Mouse (Mus musculus): ENCODE data around the gene Atg13.

The Atg13 gene

DNA sequence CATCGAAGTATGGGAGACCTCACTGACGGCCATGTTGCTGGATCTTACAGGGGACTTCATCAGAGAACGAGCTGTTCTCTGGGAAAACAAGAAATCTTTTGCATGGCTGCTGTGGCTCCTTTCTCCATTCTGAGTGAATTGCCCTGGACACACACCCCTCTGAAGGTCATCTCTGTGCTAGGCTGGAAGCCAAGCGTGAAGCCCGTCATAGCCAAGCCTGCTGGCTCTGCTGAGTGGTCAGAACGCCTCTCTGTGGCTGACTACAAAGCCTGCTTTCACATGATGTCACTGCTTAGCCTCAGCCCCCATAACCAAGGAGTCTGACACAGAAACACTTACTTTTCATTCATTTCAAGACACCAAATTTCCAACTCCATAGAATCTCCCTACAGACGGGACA lies 20.9 kb downstream of the Atg13 start:
- DNase-seq = no peak

DNA sequence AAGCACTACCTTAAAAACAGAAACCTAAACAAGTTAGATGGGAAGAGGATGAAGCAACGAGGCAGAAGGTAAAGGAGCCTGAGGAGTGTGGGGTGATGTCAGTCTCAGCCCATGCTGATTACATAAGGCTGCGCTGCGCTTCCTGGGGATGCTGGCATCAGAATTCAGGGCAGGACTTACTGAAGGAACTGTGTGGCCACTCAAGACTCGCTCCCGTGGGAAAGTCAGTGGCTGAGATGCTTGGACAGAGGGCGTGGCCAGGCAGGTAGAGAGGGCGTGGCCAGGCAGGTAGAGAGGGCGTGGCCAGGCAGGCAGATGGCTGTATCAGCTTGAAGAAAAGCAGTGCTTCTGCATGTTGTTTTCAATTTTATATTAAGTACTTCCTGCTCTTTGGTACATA lies 26.5 kb downstream of the Atg13 start:
- DNase-seq = no peak

DNA sequence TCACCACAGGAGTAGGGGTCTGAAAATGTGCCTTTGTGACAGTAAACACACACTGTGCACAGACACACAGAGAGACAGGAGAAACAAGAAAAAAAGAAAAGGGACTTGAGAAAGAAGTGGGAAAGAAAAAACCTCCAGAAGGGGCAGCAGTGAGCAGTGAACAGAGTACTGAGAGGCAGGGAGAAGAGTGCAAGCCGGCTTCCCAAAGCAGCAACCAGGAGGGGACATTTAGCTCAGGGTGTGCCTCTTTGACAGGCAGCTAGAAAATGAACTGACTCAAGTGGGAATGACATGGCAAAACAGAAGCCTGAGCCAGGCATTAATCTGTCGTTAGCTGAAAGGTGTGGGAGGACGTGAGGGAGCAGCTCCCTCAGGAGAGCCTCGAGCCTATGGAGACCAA lies 27.5 kb downstream of the Atg13 start:
- DNase-seq = peak; percentile 59

DNA sequence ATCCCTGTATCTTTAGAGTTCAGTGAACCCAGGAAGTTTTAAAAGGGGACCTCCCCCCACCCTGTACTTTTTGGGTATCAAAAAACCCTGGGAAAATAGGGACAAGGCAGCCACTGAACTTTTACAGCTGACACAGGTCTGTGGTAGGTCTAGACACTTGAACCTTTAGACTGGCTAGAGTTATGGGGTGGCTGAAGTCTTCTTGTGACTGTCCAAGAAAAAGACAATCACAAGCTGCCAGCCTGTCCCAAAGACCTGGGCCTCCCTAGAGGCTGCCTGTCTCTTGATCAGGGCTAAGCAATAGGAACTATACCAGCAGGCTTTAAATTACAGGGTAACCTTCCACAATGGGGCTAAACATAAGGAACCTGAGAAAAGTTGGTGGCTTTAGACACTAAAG lies 33.4 kb downstream of the Atg13 start:
- no peak for DNase-seq

DNA sequence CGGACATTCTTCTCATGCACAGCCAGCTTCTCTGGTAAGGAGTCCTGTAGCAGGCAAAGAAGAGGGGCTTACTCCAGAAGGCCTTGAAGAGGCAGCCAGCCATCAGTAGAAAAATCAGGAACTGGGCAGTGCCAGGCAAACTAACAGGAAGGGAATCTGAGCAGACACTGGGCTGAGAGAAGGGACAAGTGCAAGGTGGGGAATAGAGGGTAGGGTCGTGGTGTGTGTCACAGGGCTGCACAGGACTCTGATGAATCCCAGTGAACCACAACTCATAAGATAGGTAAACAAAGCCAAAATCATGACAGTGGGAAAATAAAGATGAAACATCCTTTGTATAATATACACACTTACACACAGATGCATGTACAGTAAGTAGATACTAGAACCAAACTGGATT lies 34.0 kb downstream of the Atg13 start:
- no peak for DNase-seq

DNA sequence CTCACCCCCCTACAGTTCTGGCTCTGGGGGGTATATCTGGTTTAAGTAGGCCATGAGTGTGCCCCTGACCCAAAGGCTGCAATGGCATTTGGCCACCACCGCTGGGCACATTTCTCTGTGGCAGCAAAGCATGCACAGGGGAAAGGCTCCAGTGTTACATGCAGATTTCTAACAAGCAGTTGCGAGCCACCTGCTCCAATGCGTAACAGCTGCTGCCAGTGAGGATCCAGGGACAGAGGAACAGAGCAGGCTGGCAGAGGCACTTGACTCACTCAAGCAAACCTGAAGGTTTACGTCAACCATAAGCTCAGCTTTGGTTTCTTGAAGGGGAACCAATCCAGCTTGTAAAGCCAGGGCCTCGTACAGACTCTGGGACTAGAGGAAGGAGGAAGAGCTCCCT lies 35.5 kb downstream of the Atg13 start:
- no peak for DNase-seq

DNA sequence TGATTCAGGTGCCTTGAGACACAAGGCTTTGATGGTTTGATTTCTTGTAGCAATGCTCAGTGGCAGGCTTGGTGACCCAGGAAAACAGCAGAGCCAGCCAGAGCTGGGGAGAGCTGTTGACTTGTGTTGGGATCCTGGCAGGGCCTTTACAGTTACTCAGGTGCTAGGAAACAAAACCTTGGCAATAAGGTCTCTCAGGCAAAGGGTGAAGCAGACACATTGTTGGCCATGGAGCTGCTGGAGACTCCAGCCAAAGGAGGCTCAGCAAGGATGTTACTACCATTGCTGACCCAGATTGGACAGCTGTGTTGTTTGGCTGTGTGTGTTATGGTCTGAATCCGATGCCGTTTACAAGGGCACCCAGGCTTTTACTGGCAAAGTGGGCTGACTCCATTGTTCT lies 36.8 kb downstream of the Atg13 start:
- no peak for DNase-seq

DNA sequence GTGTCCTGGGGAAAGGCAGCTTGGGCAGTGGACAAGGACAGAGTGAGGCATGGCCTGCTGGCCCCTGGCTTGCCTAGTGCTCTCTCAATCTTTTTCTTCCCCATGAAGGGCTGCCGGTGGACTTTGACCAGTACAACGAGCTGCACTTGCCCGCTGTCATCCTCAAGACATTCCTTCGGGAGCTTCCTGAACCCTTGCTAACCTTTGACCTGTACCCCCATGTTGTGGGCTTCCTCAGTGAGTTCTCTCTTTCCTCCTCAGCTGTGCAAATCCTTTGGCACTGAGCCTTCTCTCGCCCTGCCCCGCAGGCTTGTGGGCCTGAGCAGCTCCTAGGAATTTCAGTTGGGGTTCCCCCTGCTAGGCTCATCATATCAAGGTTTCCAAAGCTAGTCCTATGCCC lies 40.3 kb downstream of the Atg13 start:
- DNase-seq = no peak

DNA sequence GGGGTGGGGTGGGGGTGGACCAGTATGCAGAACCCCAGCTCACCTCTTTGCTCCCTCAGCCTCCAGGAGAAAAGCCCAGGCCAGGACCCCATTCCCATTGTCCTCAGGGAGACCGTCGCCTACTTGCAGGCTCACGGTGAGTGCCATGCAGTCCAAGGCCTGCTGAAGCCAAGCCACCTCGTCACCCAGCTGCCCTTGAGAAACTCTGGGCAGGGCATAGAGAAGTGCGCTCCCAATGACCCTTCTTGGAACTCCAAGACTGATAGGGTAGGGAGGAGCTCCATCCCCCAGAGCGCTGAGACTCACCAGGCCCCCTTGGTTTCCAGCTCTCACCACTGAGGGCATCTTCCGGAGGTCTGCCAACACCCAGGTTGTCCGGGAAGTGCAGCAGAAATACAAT lies 41.0 kb downstream of the Atg13 start:
- DNase-seq = no peak

DNA sequence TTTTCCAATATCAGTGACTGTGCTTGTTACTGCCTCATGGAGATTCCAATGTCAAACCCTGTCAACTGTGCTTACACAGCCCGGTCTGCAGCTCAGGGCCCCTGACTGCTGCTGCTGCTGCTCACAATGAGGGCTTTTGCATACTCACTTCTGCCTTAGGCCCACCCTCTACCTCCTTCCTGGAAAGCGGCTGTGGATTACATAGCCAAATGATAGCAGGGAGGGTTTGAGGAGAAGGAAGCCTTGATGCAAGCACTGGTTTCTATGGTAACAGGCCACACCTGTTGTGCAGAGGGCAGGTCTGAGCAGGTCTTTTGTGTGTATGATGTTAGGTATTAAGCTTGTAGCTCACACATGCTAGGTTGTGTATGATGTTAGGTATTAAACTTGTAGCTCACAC lies 42.6 kb downstream of the Atg13 start:
- DNase-seq = no peak

DNA sequence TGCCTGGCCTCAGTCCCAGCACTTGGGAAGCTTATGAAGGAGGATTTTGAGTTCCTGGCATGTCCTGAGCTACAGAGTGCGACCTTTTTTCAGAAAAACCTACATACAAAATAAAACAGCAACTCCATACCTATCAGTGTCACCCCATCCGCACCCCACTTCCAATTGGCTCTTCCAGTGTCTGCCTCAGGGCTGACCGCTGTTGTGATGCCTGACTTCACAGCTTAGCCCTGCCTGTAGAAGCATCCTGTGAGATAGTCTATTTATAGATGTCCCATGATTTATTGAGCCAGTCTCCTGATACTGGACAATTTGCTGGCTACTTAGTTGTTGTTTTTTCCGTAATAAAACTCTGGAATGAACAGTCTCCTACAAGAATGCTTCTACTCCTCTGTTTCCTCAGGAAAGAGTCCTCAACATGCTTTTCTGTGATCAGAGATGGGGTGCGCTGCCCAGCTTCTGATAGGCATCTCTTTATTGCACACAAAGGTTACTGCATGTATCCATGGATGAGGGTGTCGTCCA lies 43.9 kb downstream of the Atg13 start:
- DNase-seq = no peak

DNA sequence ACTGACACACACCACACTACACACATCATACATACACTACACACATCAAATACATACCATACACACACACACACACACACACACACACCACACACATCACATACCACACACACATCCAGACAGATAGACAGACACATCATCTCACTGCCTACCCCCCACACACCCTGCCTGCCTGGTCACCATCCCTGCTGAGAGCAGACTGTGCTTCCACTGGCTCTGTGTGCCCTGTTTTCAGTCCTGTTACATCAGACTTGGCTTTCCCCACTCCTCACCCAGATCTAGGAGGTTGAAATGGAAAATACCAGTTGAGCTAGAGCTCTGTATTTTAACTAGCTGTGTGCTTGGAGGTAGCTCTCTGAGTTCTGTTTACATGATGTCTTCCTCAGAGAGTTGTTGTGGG lies 45.6 kb downstream of the Atg13 start:
- DNase-seq = no peak

DNA sequence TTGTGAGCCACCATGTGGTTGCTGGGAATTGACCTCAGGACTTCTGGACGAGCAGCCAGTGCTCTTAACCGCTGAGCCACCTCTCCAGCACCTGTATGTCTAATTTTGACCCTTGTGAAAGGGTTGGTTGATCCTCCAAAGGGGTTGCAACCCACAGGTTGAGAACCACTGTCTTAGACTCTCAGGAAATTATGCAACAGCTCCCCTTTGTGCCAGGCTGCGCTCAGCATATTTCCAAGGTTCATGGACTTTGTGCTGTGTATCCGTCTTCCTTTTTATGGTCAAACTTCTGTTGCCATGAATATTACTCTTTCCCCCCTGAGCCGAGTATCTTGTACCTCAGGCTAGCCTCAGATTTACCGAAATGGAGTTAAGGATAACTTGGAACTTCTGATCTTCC lies 49.4 kb downstream of the Atg13 start:
- DNase-seq = no peak

DNA sequence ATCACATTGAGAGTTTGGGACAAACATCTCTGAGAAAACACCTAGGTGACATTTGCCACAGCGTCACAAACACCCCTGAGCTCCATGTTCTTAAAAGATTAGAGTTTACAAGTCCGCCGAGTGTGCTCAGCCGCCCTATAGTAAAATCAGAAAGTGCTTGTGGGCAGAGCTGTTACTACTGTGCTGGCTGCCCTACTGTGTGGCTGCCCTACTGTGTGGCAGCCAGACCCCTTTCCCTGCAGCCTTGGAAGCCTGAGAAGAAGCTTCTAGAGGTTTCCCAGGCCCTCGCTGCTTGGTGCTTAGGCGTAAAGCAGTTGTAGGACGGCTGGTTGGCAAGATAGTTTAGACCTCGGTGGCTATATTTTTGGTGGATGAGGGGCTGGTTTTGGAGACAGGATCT lies 50.7 kb downstream of the Atg13 start:
- no peak for DNase-seq

DNA sequence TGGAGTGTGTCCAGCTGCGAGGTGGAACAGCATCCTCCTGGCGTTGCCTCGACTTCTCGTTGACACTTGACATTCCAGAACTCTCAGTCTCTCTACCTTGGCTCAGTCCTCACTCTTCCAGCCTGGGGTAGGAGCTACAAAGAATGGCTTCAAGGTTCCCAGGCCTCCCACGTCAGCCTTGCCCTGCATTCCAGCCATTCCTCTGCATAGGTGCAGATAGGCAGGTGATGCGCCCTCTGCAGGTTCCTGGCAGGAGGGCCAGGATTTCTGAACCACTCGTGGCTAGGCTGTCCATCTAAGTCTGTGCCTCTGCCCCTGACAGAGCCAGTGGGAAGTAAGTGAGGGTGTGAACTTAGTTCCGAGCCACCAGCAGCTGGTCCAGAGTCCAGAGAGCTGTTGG lies 53.6 kb downstream of the Atg13 start:
- DNase-seq = peak; percentile 41

DNA sequence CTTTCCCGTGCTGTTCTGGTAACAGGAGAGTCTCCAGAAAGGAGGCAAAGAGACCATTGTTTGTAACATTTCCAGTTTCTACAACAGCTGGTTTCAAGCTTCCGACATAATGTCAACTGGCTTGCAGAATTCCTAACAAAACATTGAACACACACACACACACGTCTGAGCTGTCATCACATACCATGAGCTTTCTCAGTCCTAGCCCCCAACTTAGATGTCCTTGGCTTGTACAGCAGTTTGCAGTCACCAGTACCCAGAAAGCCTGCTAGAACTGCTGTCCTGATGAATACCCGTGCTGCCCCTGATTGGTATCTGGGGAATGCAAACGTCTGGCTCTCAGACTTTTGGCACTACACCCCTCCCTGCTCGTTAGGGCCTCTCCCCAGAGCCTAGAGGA lies 54.5 kb downstream of the Atg13 start:
- no peak for DNase-seq

DNA sequence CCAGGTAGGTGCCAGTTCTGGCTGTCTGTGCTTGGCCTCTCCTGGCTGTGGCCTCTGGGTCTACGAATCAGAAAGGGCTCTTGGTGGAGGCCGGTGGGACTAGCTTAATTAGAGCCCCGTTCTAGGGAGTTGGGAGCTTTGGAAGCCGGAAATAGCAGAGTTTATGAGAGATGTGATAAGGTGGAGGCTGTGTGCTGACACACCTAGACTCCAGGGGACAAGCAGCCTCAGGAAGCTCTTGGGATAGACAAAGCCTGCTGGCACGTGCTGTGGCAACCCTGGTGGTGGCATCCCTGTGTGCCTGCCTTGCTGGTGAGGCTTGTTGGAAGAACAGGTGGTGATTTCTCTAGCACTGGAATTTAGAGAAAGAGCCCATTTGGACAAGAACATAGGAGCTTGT lies 55.0 kb downstream of the Atg13 start:
- no peak for DNase-seq

DNA sequence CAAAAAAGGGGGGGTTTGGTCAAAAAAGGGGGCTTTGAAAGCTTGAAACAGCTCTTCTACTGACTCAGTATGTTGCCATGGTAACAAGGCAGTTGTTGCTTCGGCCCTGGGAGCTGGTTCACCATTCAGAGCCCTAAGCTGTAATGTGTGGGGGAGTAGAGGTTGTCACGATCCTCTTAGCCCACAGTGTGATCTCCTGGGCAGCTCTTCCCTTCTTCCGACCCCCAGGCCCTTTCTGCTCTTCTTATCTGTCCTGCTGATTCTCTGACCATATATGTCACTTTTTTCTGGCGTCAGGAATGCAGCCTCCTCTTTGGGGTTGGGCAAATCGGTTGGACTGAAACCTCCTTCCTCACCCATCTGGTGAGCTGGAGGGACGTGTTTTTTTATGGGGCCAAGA lies 57.5 kb downstream of the Atg13 start:
- DNase-seq = no peak

DNA sequence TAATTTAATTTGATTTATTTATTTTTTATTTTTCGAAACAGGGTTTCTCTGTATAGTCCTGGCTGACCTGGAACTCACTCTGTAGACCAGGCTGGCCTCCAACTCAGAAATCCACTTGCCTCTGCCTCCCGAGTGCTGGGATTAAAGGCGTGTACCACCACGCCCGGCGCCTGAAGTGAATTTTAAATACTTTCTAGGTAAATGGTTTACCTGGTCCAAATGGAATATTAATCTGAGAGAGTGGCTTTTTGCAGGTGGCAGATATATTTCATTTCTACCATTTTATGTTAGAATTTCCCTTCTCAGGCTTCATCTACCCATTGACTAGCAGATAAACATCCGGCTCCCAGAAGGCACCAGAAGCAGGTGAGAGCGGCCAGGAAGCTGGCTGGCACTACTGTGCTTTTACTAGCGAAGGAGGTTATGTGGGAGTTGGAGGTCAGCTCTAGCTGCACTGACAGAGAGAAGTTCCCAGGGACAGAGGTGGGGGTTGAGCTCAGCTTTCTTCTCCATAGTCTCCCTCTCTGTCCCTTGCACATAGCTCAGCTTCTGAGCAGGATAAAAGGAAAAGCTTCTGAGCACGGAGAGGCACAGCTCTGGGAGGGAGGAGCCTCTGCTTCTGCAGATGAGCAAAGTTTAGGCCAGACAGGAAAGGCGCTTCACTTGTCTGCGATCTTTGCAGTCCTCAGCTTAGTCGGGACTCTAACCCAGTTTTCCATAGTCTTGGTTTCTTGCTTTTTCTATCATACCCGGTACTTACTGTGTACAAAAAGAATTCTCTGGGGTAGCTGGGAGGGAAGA lies 58.7 kb downstream of the Atg13 start:
- no peak for DNase-seq

DNA sequence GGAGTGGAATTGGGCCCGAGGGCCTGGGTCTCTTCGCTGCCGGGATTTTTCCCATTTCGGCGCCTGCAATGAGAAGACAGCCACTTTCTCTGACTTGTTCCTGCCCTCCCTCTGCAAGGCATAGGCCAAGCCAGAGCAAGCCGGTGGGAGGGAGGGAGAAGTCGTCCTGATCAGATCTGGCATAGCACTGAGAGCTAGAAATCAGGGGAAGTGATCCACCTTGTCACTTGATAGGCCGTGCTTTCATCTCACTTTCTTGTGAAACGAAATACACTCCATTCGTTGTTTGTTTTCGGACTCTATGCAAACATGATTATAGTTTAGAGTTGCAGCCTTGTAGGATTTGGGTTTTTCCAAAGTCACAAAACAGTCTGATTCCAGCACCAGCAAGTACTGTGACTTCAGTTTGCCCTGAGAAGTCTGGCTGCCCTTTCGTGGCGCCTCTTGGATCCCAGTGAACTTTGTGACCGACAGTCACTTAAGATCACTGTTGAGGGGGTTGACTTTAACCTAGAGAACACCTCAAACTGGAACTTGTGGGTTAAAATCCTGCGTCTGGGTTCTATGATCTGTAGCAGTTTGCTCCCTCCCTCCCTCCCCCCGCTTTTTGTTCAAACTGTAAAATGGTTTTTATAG lies 59.9 kb downstream of the Atg13 start:
- no peak for DNase-seq

DNA sequence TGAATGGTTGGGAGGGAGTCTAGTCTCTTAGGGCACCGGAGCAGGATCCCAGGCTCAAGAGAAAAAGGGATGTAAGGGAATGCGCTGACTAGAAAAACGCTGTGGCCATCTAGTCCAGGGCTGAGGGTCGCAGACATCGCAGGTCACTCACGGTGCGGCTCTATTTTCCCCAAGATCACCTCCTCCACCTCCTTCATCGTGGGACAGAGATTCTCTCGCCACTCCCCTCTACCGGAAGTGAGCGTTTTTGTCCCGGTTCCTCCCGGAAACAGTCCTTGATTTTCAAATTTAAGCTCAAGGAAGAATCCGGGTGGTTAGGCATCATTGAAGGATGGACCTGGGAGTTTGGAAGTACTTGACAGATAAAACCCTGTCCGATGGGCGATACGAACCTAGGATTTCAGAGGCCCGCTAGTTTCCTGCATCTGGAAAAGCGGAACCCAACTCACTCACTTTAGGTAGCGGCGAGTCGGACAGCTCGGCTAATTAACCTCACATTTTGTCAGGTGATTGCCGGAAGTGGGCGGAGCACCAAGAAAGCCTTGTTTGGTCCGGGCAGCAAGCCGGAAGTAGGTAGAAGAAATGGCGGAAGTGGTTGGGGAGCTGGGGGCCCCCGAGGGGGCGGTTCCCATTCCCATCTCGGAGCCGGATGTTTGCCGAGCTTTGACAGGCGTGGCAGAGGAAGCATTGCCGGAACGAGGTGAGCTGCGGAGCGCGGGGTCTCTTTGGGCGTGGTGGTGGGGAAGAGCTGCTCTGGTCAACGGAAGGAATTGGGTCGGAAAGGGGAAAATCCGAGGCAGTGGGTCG lies 60.6 kb downstream of the Atg13 start, which contains the start of the genes Zfp408 and Arhgap1:
Gene Zfp408, minus strand, starts transcription at position 239 of the 807 bp plus-strand sequence.
Gene Arhgap1, plus strand, starts transcription at position 308 of the 807 bp plus-strand sequence.
- peak; percentile 96 for DNase-seq

DNA sequence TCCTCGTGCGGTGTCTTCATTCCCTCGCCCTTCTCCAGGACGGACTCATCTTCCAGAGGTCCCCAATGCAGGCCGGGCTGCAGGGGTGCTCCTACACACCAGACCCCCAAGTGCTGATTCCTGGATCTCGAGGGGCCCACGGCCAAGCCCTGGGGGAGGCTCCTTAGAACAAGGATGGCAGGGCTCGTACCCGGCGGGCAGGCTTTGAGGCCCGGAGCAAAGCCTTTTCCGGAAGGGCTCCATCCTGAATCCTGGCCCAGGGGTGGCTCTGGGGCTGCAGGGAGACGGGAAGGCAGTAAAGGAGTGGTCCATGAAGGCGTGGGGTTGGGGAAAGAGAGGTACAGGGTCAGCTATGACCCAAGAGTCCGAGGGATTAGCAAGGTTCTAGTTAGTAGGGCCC lies 61.2 kb downstream of the Atg13 start:
- DNase-seq = peak; percentile 53

DNA sequence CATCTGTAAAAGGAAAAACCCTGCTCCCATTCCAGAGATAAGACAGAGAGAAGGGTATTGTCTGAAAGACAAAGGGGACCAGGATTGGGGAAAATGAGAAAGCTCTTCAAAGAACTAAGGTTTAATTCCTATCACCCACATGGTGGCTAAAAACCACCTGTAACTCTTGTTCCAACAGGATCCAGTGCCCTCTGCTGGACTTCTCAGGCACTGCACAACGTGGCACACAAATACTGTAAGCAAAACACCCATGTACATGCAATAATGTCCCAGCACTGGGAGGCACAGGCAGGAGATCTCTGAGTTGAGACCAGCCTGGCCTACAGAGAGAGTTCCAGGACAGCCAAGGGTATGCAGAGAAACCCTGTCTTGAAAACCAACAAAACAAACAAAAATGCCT lies 63.6 kb downstream of the Atg13 start:
- DNase-seq = peak; percentile 85

DNA sequence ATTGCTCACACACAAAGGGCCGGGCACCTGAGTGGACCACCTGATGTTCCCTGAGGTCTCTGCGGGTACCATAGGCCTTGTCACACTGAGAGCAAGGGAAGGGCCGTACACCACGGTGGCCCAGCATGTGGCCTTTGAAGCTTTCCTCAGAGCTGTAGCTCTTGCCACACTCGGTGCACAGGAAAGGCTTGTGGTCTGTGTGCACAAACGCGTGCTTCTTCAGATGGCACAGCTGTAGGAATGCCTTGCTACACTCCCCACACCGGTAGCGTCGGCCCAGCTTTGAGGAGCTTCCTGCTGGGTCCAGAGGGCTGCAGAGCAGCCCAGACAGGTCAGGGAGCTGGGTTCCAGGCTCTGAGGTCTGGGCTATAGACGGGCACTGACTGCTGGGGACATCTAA lies 64.6 kb downstream of the Atg13 start:
- peak; percentile 74 for DNase-seq

All from thymus, postnatal 4 days (tissue).